Mouse (Mus musculus) intestine, embryonic 15.5 days (tissue): ENCODE data around the gene Vmn1r74. TPM values are rescaled to one million over a fixed set of nuclear protein-coding genes. Genes with fewer than 3 reads are reported as not detected.
"Not testable (repeated sequence)": the region's sequence is repeated elsewhere in the genome, so short reads cannot be mapped to it uniquely, and the experiment has no call there.

Experiments
- ATAC-seq: fragments of 200-750 bp; cut with Nextera tagmentation; 2 replicates; pipeline ENCODE4 v1.8.0; 2017; ENCODE audit warnings: moderate TSS enrichment, moderate library complexity
- H3K27ac ChIP-seq: fragments of 300-500 bp; sonication (generic); 2 replicates; pipeline ENCODE4 v1.5.1; 2015; ENCODE audit warnings: mild to moderate bottlenecking, inconsistent platforms
- H3K27me3 ChIP-seq: fragments of 300-500 bp; sonication (generic); replicated peaks from 2 replicates; pipeline ENCODE4 v1.6.1; 2015; ENCODE audit warnings: inconsistent platforms
- H3K36me3 ChIP-seq: fragments of 300-500 bp; sonication (generic); 2 replicates; pipeline ENCODE4 v1.6.1; 2015; ENCODE audit warnings: inconsistent platforms
- H3K4me1 ChIP-seq: fragments of 300-500 bp; sonication (generic); replicated peaks from 2 replicates; pipeline ENCODE4 v1.6.1; 2015; ENCODE audit warnings: inconsistent platforms
- H3K4me2 ChIP-seq: fragments of 300-500 bp; sonication (generic); replicated peaks from 2 replicates; pipeline ENCODE4 v1.6.1; 2015; ENCODE audit warnings: mild to moderate bottlenecking, inconsistent platforms
- H3K4me3 ChIP-seq: fragments of 300-500 bp; sonication (generic); replicated peaks from 2 replicates; pipeline ENCODE4 v1.5.1; 2015; ENCODE audit warnings: inconsistent platforms
- H3K9ac ChIP-seq: fragments of 300-500 bp; sonication (generic); 2 replicates; pipeline ENCODE4 v1.6.1; 2015; ENCODE audit warnings: inconsistent platforms
- H3K9me3 ChIP-seq: fragments of 300-500 bp; sonication (generic); 2 replicates; pipeline ENCODE4 v1.6.1; 2016; ENCODE audit warnings: inconsistent platforms
- WGBS: fragments of 180-500 bp; shearing (Covaris S2); methylation state at CpG from one replicate; pipeline ENCODE4 v1.1.7; 2015; 5-methylcytosine and 5-hydroxymethylcytosine counted together
- polyA plus RNA-seq: library from polyadenylated mRNA; unstranded; fragments of >200 nt; fragmentation: Nextera tagmentation; extraction: Ambion mirVana; gene quantifications from 2 replicates; pipeline ENCODE4 v1.2.1, GENCODE M21; 2015

Gene Vmn1r74
- not detected in 2 replicates for polyA plus RNA-seq

DNA sequence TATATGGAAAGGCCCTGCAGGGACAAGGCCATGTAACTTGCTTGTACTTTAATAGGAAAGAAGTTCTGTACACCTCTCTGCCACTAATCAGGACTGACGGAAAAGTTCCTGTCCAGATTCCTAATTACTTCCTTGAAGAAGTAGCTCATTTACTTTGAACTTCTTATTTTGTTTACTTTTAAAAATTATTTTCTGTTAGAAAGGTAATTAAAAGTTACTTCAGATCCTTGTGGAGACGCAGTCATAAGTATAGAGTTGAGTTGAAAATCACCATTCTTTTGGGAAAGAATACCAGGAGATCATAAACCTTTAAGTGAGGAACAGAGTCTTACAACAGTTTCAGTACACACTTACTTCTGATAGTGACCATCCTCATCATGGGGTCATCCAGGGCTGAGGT is at the start of gene Vmn1r74:
Vmn1r74 (plus strand) TSS at position 301 of the 400 bp plus-strand sequence.
- Histone ChIP-seq H3K9me3 (no peaks in the 10 kb centered on the region), H3K4me2 (no peak within 1 kb of the TSS), H3K27me3 (no peaks in the 10 kb centered on the region), H3K36me3 (no peaks in the 10 kb centered on the region), H3K27ac (no peak within 1 kb of the TSS), H3K4me3 (no peak within 1 kb of the TSS), H3K9ac (no peak within 1 kb of the TSS), H3K4me1 (no peaks in the 10 kb centered on the region)
- 81% methylated on average over 2 of the region's 2 CpGs for WGBS
- no peak for ATAC-seq

DNA sequence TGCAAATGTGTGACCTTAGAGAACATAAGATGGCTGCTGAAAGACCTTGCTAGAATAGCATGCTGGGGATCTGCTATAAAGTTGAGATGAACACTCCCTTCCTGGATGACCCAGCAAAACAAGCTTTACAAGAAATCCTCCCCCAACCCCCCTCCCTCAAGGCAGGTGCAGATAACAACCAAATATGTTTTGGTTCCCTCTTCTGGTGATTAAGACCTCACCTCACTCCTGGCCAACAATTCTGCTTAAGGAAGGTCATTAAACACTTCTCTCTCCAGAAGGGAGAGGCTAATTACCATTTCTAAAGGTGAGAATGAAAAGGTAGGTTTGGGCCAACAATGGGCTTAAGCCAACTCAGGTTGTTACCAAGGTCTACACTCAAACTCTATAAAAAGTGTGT is 20.0 kb upstream of the Vmn1r74 start:
- no peak overlapping the region for H3K9ac ChIP-seq
- H3K36me3 ChIP-seq = no peaks in the 10 kb centered on the region
- no peak overlapping the region for H3K4me2 ChIP-seq
- no peaks in the 10 kb centered on the region for H3K4me1 ChIP-seq
- no peak for ATAC-seq
- no peaks in the 10 kb centered on the region for H3K9me3 ChIP-seq
- H3K27ac ChIP-seq = no peak overlapping the region
- H3K27me3 ChIP-seq = no peaks in the 10 kb centered on the region
- H3K4me3 ChIP-seq = no peak overlapping the region

DNA sequence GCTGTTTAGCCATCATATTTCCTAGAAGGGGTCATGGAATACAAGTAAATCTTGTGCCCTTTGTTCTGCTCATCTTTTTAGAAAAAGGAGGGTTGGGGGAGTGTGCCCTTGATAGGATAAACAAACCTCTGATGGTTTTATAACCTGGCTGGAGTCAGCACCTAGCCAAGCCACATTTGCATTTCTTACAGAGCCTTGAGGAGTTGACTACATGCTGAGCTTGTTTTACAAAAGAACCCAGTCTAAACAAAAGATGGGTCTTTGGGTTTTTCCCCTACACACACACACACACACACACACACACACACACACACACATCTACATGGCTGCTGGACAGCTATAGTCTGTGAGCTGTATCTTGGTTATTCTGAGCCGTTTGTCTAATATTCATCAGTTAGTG is 11.6 kb upstream of the Vmn1r74 start:
- no peak overlapping the region for H3K27ac ChIP-seq
- H3K9ac ChIP-seq = no peak overlapping the region
- H3K27me3 ChIP-seq = no peaks in the 10 kb centered on the region
- WGBS = 82% methylated on average over 1 of the region's 1 CpGs
- H3K9me3 ChIP-seq = 0 out of 2 replicates have a peak, but pooled peaks cover 3% of the 10 kb centered on the region
- no peak overlapping the region for H3K4me2 ChIP-seq
- no peak for ATAC-seq
- no peaks in the 10 kb centered on the region for H3K36me3 ChIP-seq
- H3K4me1 ChIP-seq = no peaks in the 10 kb centered on the region
- H3K4me3 ChIP-seq = no peak overlapping the region

DNA sequence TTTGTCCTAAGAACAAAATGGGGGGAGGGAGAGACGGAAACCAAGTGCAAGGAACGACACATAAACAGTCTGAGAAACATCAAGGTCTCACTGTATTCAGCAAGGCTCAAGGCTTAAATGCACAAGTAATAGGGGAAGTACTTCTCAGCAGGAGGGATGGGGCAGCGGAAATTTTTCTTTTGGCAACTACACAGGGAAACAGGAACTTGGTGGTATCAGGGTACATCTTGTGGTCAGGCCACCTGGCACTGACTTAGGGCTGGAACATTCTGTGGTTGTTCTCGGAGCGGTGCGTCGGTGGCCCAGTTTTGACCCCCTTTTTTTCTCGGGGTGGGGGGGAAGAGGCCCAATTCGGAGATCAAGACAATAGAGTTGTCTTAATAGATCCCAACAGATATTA is 10.5 kb upstream of the Vmn1r74 start:
- not testable (repeated sequence) for H3K4me1 ChIP-seq, H3K27ac ChIP-seq, ATAC-seq, H3K9me3 ChIP-seq, H3K36me3 ChIP-seq, H3K4me3 ChIP-seq, H3K27me3 ChIP-seq, H3K9ac ChIP-seq, H3K4me2 ChIP-seq
- 87% methylated on average over 9 of the region's 9 CpGs for WGBS

DNA sequence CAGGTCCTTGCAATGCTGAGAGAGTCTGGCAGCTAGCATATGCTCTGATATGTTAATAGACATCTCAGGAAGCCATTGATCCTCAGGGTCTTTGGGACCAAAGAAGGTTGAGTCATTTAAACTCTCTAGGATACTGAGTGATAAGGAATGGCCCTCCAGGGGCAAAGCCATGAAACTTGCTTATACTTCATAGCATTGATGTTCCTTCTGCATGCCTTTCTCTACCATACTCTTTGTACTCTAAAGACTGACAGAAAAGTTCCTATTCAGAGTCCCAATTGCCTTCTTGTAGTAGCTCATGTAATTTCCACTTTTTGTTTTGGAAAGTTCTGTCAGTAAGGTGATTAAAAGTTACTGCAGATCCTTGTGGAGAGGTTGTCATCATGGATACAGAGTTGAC is 40.5 kb downstream of the Vmn1r74 start, which contains the start of gene Vmn1r75:
Vmn1r75 (plus strand) TSS at position 301 of the 400 bp plus-strand sequence.
- no peak for ATAC-seq
- Histone ChIP-seq H3K4me2 (no peak within 1 kb of the TSS), H3K4me1 (no peaks in the 10 kb centered on the region), H3K27ac (no peak within 1 kb of the TSS), H3K9me3 (no peaks in the 10 kb centered on the region), H3K36me3 (no peaks in the 10 kb centered on the region), H3K9ac (no peak within 1 kb of the TSS), H3K27me3 (no peaks in the 10 kb centered on the region), H3K4me3 (no peak within 1 kb of the TSS)

Other genes with a start within 250 kb of the Vmn1r74 start
- gene Zscan4-ps3, start 224.7 kb upstream of the Vmn1r74 start, polyA plus RNA-seq = not detected in 2 replicates
- gene Vmn1r72, start 153.8 kb upstream of the Vmn1r74 start, polyA plus RNA-seq = not detected in 2 replicates
- not detected in 2 replicates for gene Vmn1r73, start 103.7 kb upstream of the Vmn1r74 start, polyA plus RNA-seq
- not detected in 2 replicates for gene Vmn1r75, start 40.6 kb downstream of the Vmn1r74 start, polyA plus RNA-seq
- not detected in 2 replicates for gene Vmn1r76, start 104.2 kb downstream of the Vmn1r74 start, polyA plus RNA-seq
- not detected in 2 replicates for gene Vmn1r77, start 202.8 kb downstream of the Vmn1r74 start, polyA plus RNA-seq